Comparison of ENCODE assay signal across 9 mouse cellular contexts in the genomic region with DNA sequence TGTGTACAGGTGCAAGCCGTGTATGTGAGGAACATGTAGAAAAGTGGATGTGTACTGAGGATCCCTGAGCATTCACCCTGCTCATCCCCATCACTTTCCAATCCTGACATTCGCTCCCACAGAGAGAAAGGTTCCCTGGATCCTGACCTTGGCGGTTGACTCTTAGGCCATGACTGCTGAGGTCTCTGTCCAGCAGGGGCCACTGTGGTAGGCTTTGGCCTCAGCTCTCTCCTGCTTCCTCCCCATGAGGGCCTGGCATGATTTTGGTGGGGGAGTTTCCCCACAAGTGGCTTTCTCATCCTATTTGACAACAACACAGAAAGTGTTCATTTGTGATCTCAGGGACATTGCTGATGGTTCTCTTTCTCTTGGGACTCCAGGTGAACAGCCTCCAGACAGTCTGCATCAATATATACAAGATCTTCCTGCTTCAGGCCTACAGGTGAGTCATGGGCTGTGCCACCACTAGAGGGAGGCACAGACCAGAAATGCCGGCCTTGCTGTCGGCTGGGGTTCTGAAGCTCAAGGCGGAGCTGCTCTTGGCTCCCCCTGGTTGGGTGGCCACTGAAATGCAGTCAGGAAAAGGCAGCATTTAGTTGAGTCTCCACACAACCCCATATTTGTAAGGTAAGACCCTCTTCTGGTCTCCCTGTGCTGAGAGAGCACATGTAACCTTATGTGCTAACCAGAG. TPM values are rescaled to one million over a fixed set of nuclear protein-coding genes. Genes with fewer than 3 reads are reported as not detected.
DNase-seq lines count a peak whose midpoint lies in the region; ATAC-seq and TF ChIP-seq lines count a peak whose summit lies in the region.
"Had no signal": no experiment of that assay in that cellular context is flagged by ENCODE, and none has a peak within 500 bp of the region (broad histone marks: within the 10 kb centered on the region; RNA-seq: fewer than 3 reads in every experiment).

No protein-coding gene starts in this region.

- H3K4me3 ChIP-seq in lung, embryonic 14.5 days (ENCODE audit: low read depth, low read length) = no peak overlapping the region
- H3K4me3 ChIP-seq: limb, embryonic 13.5 days had no signal

- H3K27ac ChIP-seq in lung, embryonic 14.5 days (ENCODE audit: low read depth) = no peak overlapping the region
- H3K27ac ChIP-seq: limb, embryonic 13.5 days had no signal

- H3K36me3 ChIP-seq in lung, embryonic 14.5 days (ENCODE audit: insufficient read depth) = peaks cover 7% of the 10 kb centered on the region; the same call in 1 of the 2 replicates

- DNase-seq in 3134 (ENCODE audit: extremely low read depth, insufficient read length, low spot score) = peak; percentile 49
- peak; percentile 79 to 80 for DNase-seq in CD8-positive naive resting alpha-beta T cell, adult 2 months (ENCODE audit: low read depth in 2 of 2, low spot score in 2 of 2)
- peak; percentile 12 for DNase-seq in c-Kit-positive CD71-positive TER-119-positive erythroid progenitor cells, embryonic 14.5 days (ENCODE audit: low spot score)
- peak; percentile 27 to 48 for DNase-seq in frontal cortex, postnatal 14 days (ENCODE audit: low spot score in 2 of 2)
- peak; percentile 80 for DNase-seq in kidney, postnatal 10 days
- peak; percentile 72 for DNase-seq in lung, embryonic 14.5 days
- peak; percentile 58 for DNase-seq in right cerebral cortex, adult 18-20 months

- TF ChIP-seq CTCF in lung, embryonic 14.5 days (IDR thresholded peaks at IDR 0.05; ENCODE audit: low read depth) = peak; percentile 85

- WGBS in lung, embryonic 14.5 days = 36% methylated on average over 6 of the region's 6 CpGs

- H3K9ac ChIP-seq in lung, embryonic 14.5 days = no peak overlapping the region
- H3K9ac ChIP-seq: limb, embryonic 13.5 days had no signal

- H3K9me3 ChIP-seq in lung, embryonic 14.5 days (ENCODE audit: low read depth, low read length) = no peaks in the 10 kb centered on the region
- H3K9me3 ChIP-seq: limb, embryonic 13.5 days had no signal

- no peak for ATAC-seq in lung, embryonic 14.5 days (ENCODE audit: insufficient read depth)
- no peak for ATAC-seq in monocyte, adult 5-6 weeks (replicated peaks; ENCODE audit: insufficient number of reproducible peaks, low FRiP score, low TSS enrichment, poor library complexity, severe bottlenecking)

- no peaks in the 10 kb centered on the region for H3K27me3 ChIP-seq in lung, embryonic 14.5 days (ENCODE audit: insufficient read depth, low read length)
- H3K27me3 ChIP-seq: limb, embryonic 13.5 days had no signal

- H3K4me1 ChIP-seq in lung, embryonic 14.5 days (ENCODE audit: insufficient read depth) = no peaks in the 10 kb centered on the region
- H3K4me1 ChIP-seq: limb, embryonic 13.5 days had no signal

- no peak overlapping the region for H3K4me2 ChIP-seq in lung, embryonic 14.5 days
- H3K4me2 ChIP-seq: limb, embryonic 13.5 days had no signal

RNA-seq across cellular contexts. Expression of a gene that starts 19.8 kb away (rescaled TPM):
- 3.8 and 4.1 TPM in 2 replicates for polyA plus RNA-seq in lung, embryonic 14.5 days (2014; fragmentation: Nextera tagmentation; extraction: Ambion mirVana)
- 0.10 to 4.3 TPM (median 0.49 TPM) in 3 replicates for total RNA-seq in monocyte, adult 5-6 weeks (2017)

RNA-seq across cellular contexts. Expression of a gene that starts 31.3 kb away (rescaled TPM):
- polyA plus RNA-seq in lung, embryonic 14.5 days (2014; fragmentation: Nextera tagmentation; extraction: Ambion mirVana) = not detected in 2 replicates
- not detected in 3 replicates for total RNA-seq in monocyte, adult 5-6 weeks (2017)
- polyA plus RNA-seq: limb, embryonic 13.5 days had no signal

RNA-seq across cellular contexts. Expression of a gene that starts 42.7 kb away (rescaled TPM):
- 124 and 128 TPM in 2 replicates for polyA plus RNA-seq in lung, embryonic 14.5 days (2014; fragmentation: Nextera tagmentation; extraction: Ambion mirVana)
- total RNA-seq in monocyte, adult 5-6 weeks (2017) = 89.5 to 116 TPM (median 100 TPM) in 3 replicates

RNA-seq across cellular contexts. Expression of a gene that starts 58.1 kb away (rescaled TPM):
- polyA plus RNA-seq in lung, embryonic 14.5 days (2014; fragmentation: Nextera tagmentation; extraction: Ambion mirVana) = 0.08 TPM in 1 of 2 replicates, not detected in the other
- 0.19 to 0.21 TPM in 2 of 3 replicates, not detected in the other for total RNA-seq in monocyte, adult 5-6 weeks (2017)

Comparison
In these comparisons a context has a peak if more than half of its experiments do, and no peak if none do; other contexts are left out.
1. DNase-seq: peak in every context shown above with its lines; median percentile 80 in kidney, postnatal 10 days; 80 in CD8-positive naive resting alpha-beta T cell, adult 2 months; 72 in lung, embryonic 14.5 days; 58 in right cerebral cortex, adult 18-20 months; 49 in 3134; 38 in frontal cortex, postnatal 14 days; 12 in c-Kit-positive CD71-positive TER-119-positive erythroid progenitor cells, embryonic 14.5 days.